Mouse (Mus musculus): ENCODE measurements around the gene Sbno2.

DNA sequence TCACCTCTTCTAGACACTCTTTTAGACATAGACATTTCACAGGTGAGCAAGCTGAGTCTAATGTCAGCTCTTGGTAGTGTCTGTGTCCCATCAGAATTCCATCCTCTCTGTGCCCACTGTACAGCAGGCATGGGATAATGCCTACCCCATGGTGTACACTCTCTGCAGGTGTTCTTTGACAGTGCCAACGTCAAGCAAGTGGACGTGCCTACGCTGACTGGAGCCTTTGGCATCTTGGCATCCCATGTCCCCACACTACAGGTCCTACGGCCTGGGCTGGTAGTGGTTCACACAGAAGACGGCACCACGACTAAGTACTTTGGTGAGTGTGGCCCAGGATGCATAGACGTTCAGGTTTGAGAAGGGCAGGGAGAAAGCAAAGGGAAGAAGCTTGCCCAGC, 38.3 kb upstream of the Sbno2 start:
- no peak for TF ChIP-seq USF1 (IDR thresholded peaks at IDR 0.05; ENCODE audit: low read depth)
- TF ChIP-seq E2F4 (IDR thresholded peaks at IDR 0.05; ENCODE audit: insufficient read depth), result no peak
- TF ChIP-seq POLR2A (IDR thresholded peaks at IDR 0.05; ENCODE audit: insufficient read length, low read depth), result no peak
- TF ChIP-seq SRF (IDR thresholded peaks at IDR 0.05; ENCODE audit: control insufficient read depth, insufficient read length, low read depth), result no peak
- TF ChIP-seq MYOD1 (IDR thresholded peaks at IDR 0.05; ENCODE audit: control insufficient read depth in 1 of 3, insufficient read length in 2 of 3, low read depth in 2 of 3), result no peak
- no peak for TF ChIP-seq TCF12 (IDR thresholded peaks at IDR 0.05; ENCODE audit: insufficient read depth, poor library complexity, severe bottlenecking)
